Mouse (Mus musculus) ovary, adult 2 months (tissue): Measurements from ENCODE around the gene Slc9a9. TPM values are rescaled to one million over a fixed set of nuclear protein-coding genes. Genes with fewer than 3 reads are reported as not detected.

Experiments used
- polyA plus RNA-seq: library from polyadenylated mRNA; depleted of rRNA; stranded (reverse); fragments of >200 nt; gene quantifications from 2 replicates; pipeline ENCODE4 v1.2.3, GENCODE M21; 2012; rRNA removed

The Slc9a9 gene
- 2.1 and 2.4 TPM in 2 replicates for polyA plus RNA-seq

GRCm38 (mm10) chr9:94669791-94670577, at the start of gene Slc9a9:
Gene Slc9a9, plus strand, starts transcription at chr9:94669909.

Other genes with a start within 250 kb of the Slc9a9 start
- gene 1190002N15Rik, start 131.8 kb upstream of the Slc9a9 start, polyA plus RNA-seq = 41.6 and 76.0 TPM in 2 replicates